Mouse (Mus musculus): Measurements from ENCODE around the gene Aqp3.

DNA sequence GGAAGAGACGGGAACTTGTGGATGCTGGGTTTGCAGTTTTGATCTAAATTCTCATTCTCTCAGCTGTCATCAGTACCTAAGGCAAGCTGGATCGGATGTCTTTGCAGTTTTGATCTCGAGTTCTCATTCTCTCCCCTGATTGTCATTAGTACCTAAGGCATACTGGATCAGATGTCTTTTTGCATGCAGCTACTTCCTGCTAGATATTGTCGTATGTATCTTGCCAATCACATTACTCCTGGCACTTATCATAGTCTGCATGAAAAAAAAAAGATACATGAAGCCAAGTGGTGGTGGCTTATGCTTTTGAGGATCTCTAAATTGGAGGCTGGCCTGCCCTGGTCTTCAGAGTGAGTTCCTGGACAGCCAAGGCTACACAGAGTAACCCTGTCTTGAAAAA is 13.2 kb downstream of the Aqp3 start:
- TF ChIP-seq CTCF (IDR thresholded peaks at IDR 0.05; ENCODE audit: insufficient read depth, low read length) (no peak), POLR2A (IDR thresholded peaks at IDR 0.05; ENCODE audit: borderline replicate concordance, extremely low read depth, low read depth, low read length) (no peak)
